Mouse (Mus musculus) forebrain, postnatal 0 days (tissue): Measurements from ENCODE around the gene Prdx3. TPM values are rescaled to one million over a fixed set of nuclear protein-coding genes. Genes with fewer than 3 reads are reported as not detected.

Experiments
- ATAC-seq: fragments of 200-750 bp; cut with Nextera tagmentation; 2 replicates; pipeline ENCODE4 v1.8.0; 2017; ENCODE audit warnings: mild to moderate bottlenecking, moderate library complexity
- DNase-seq: peaks from one replicate; pipeline ENCODE4 v3.0.0-alpha.2; 2015
- H3K27ac ChIP-seq: fragments of 300-500 bp; sonication (generic); 2 replicates; pipeline ENCODE4 v1.5.1; 2014; ENCODE audit warnings: low read depth, mild to moderate bottlenecking, antibody characterized with exemption, low read length, moderate library complexity, mixed read lengths
- H3K27me3 ChIP-seq: fragments of 300-500 bp; sonication (generic); 2 replicates; pipeline ENCODE4 v1.6.1; 2014; ENCODE audit warnings: mild to moderate bottlenecking, low read length, mixed read lengths; ENCODE audit not compliant: insufficient read depth
- H3K36me3 ChIP-seq: fragments of 300-500 bp; sonication (generic); 2 replicates; pipeline ENCODE4 v1.6.1; 2014; ENCODE audit warnings: mild to moderate bottlenecking, moderate library complexity; ENCODE audit not compliant: insufficient read depth
- H3K4me1 ChIP-seq: fragments of 300-500 bp; sonication (generic); 2 replicates; pipeline ENCODE4 v1.6.1; 2014; ENCODE audit warnings: antibody characterized with exemption; ENCODE audit not compliant: insufficient read depth
- H3K4me2 ChIP-seq: fragments of 300-500 bp; sonication (generic); 2 replicates; pipeline ENCODE4 v1.6.1; 2014; ENCODE audit warnings: low read depth, mild to moderate bottlenecking, moderate library complexity
- H3K4me3 ChIP-seq: fragments of 300-500 bp; sonication (generic); 2 replicates; pipeline ENCODE4 v1.5.1; 2014; ENCODE audit warnings: low read depth, low read length, mixed read lengths
- H3K9ac ChIP-seq: fragments of 300-500 bp; sonication (generic); 2 replicates; pipeline ENCODE4 v1.6.1; 2014; ENCODE audit warnings: mild to moderate bottlenecking
- H3K9me3 ChIP-seq: fragments of 300-500 bp; sonication (generic); 2 replicates; pipeline ENCODE4 v1.6.1; 2016; ENCODE audit warnings: low read length
- CTCF ChIP-seq: sonication (generic); IDR thresholded peaks from 2 replicates; pipeline ENCODE4 v1.5.1; 2016; ENCODE audit warnings: antibody characterized with exemption, control low read depth, low read depth
- WGBS: fragments of 180-500 bp; shearing (Covaris S2); extraction: QIAGEN DNeasy Blood & Tissue Kit; methylation state at CpG from one replicate; pipeline ENCODE4 v1.1.7; 2014; 5-methylcytosine and 5-hydroxymethylcytosine counted together
- polyA plus RNA-seq: library from polyadenylated mRNA; unstranded; fragments of >200 nt; fragmentation: Nextera tagmentation; extraction: Ambion mirVana; gene quantifications from 2 replicates; pipeline ENCODE4 v1.2.1, GENCODE M21; 2015
- total RNA-seq: library from RNA; depleted of rRNA; stranded (reverse); fragments of >200 nt; gene quantifications from 2 replicates; pipeline ENCODE4 v1.2.3, GENCODE M21; 2014; rRNA removed

The Prdx3 gene
- total RNA-seq = 86.4 and 99.3 TPM in 2 replicates
- 107 and 109 TPM in 2 replicates for polyA plus RNA-seq

GRCm38 (mm10) chr19:60874064-60874694 is at the start of gene Prdx3:
Gene Prdx3, minus strand, starts transcription at chr19:60874556.
- H3K36me3 ChIP-seq = no peaks in the 10 kb centered on the region
- H3K9me3 ChIP-seq = no peaks in the 10 kb centered on the region
- no peaks in the 10 kb centered on the region for H3K27me3 ChIP-seq
- peak; percentile 37; the same call in 1 of the 2 replicates for TF ChIP-seq CTCF
- H3K4me3 ChIP-seq = peak within 1 kb of the TSS; percentile 51
- peak; percentile 90 for DNase-seq
- 2% methylated on average over 28 of the region's 28 CpGs for WGBS
- peak within 1 kb of the TSS; percentile 66 for H3K9ac ChIP-seq
- H3K4me2 ChIP-seq = peak within 1 kb of the TSS; percentile 61
- peaks cover 3% of the 10 kb centered on the region; the same call in 1 of the 2 replicates for H3K4me1 ChIP-seq
- H3K27ac ChIP-seq = peak within 1 kb of the TSS; percentile 78
- ATAC-seq = peak; percentile 98

GRCm38 (mm10) chr19:60916869-60917570 is 42.7 kb upstream of the Prdx3 start:
- Histone ChIP-seq H3K27me3 (no peaks in the 10 kb centered on the region), H3K4me1 (no peaks in the 10 kb centered on the region), H3K4me2 (no peak overlapping the region), H3K9me3 (no peaks in the 10 kb centered on the region), H3K27ac (no peak overlapping the region), H3K36me3 (no peaks in the 10 kb centered on the region), H3K9ac (no peak overlapping the region), H3K4me3 (no peak overlapping the region)
- no peak for DNase-seq
- ATAC-seq = no peak
- 77% methylated on average over 6 of the region's 6 CpGs for WGBS
- no peak for TF ChIP-seq CTCF

- Histone ChIP-seq H3K27me3 (no peaks in the 10 kb centered on the region), H3K27ac (no peak overlapping the region), H3K36me3 (no peaks in the 10 kb centered on the region), H3K9ac (no peak overlapping the region), H3K4me3 (no peak overlapping the region), H3K4me1 (no peaks in the 10 kb centered on the region), H3K9me3 (no peaks in the 10 kb centered on the region), H3K4me2 (no peak overlapping the region)
- DNase-seq = no peak
- TF ChIP-seq CTCF = no peak
- ATAC-seq = no peak
- WGBS = 85% methylated on average over 3 of the region's 3 CpGs
Measured at GRCm38 (mm10) chr19:60915862-60916261, 41.5 kb upstream of the Prdx3 start.

- WGBS = 81% methylated on average over 4 of the region's 4 CpGs
- Histone ChIP-seq H3K9ac (no peak overlapping the region), H3K4me1 (no peaks in the 10 kb centered on the region), H3K36me3 (no peaks in the 10 kb centered on the region), H3K9me3 (no peaks in the 10 kb centered on the region), H3K27ac (no peak overlapping the region), H3K4me2 (no peak overlapping the region), H3K27me3 (no peaks in the 10 kb centered on the region), H3K4me3 (no peak overlapping the region)
- TF ChIP-seq CTCF = no peak
- no peak for DNase-seq
- ATAC-seq = no peak
Measured at GRCm38 (mm10) chr19:60915236-60915635, 40.9 kb upstream of the Prdx3 start.

GRCm38 (mm10) chr19:60911653-60912052 is 37.3 kb upstream of the Prdx3 start:
- no peak overlapping the region for H3K4me2 ChIP-seq
- H3K27ac ChIP-seq = no peak overlapping the region
- DNase-seq (no peak), ATAC-seq (no peak)
- no peaks in the 10 kb centered on the region for H3K36me3 ChIP-seq
- 87% methylated on average over 2 of the region's 2 CpGs for WGBS
- no peaks in the 10 kb centered on the region for H3K9me3 ChIP-seq
- H3K4me3 ChIP-seq = no peak overlapping the region
- no peak overlapping the region for H3K9ac ChIP-seq
- no peaks in the 10 kb centered on the region for H3K4me1 ChIP-seq
- no peaks in the 10 kb centered on the region for H3K27me3 ChIP-seq
- no peak for TF ChIP-seq CTCF

GRCm38 (mm10) chr19:60910304-60910703 is 35.9 kb upstream of the Prdx3 start:
- Histone ChIP-seq H3K9ac (no peak overlapping the region), H3K4me2 (no peak overlapping the region), H3K36me3 (no peaks in the 10 kb centered on the region), H3K4me3 (no peak overlapping the region), H3K9me3 (no peaks in the 10 kb centered on the region), H3K4me1 (no peaks in the 10 kb centered on the region), H3K27me3 (no peaks in the 10 kb centered on the region), H3K27ac (no peak overlapping the region)
- ATAC-seq (no peak), DNase-seq (no peak)
- no peak for TF ChIP-seq CTCF

- WGBS = 94% methylated on average over 5 of the region's 5 CpGs
- H3K27me3 ChIP-seq = no peaks in the 10 kb centered on the region
Measured at GRCm38 (mm10) chr19:60905477-60905876, 31.1 kb upstream of the Prdx3 start.

More at GRCm38 (mm10) chr19:60905477-60905876, 31.1 kb upstream of the Prdx3 start:
- Histone ChIP-seq H3K36me3 (no peaks in the 10 kb centered on the region), H3K4me3 (no peak overlapping the region), H3K4me2 (no peak overlapping the region), H3K9me3 (no peaks in the 10 kb centered on the region), H3K4me1 (no peaks in the 10 kb centered on the region), H3K27ac (no peak overlapping the region), H3K9ac (no peak overlapping the region)
- no peak for TF ChIP-seq CTCF
- ATAC-seq = no peak
- no peak for DNase-seq
